Mouse (Mus musculus) hindbrain, embryonic 14.5 days (tissue): ENCODE measurements around the gene Kcnk13. TPM values are rescaled to one million over a fixed set of nuclear protein-coding genes. Genes with fewer than 3 reads are reported as not detected.

Source experiments
- ATAC-seq: fragments of 200-750 bp; cut with Nextera tagmentation; 2 replicates; pipeline ENCODE4 v1.8.0; 2017; ENCODE audit warnings: moderate number of reproducible peaks, mild to moderate bottlenecking, moderate TSS enrichment, moderate library complexity; ENCODE audit not compliant: low FRiP score
- DNase-seq: peaks from one replicate; pipeline ENCODE4 v3.0.0-alpha.2; 2015; ENCODE audit warnings: low spot score
- H3K27ac ChIP-seq: fragments of 300-500 bp; sonication (generic); 2 replicates; pipeline ENCODE4 v1.5.1; 2014; ENCODE audit warnings: mild to moderate bottlenecking, moderate library complexity
- H3K27me3 ChIP-seq: fragments of 300-500 bp; sonication (generic); 2 replicates; pipeline ENCODE4 v1.6.1; 2014; ENCODE audit warnings: mild to moderate bottlenecking, low read length, mixed read lengths; ENCODE audit not compliant: control insufficient read depth, insufficient read depth
- H3K36me3 ChIP-seq: fragments of 300-500 bp; sonication (generic); replicated peaks from 2 replicates; pipeline ENCODE4 v1.6.1; 2014; ENCODE audit not compliant: control insufficient read depth, insufficient read depth
- H3K4me1 ChIP-seq: fragments of 300-500 bp; sonication (generic); replicated peaks from 2 replicates; pipeline ENCODE4 v1.6.1; 2014; ENCODE audit warnings: antibody characterized with exemption, low read length, mixed read lengths; ENCODE audit not compliant: control insufficient read depth, insufficient read depth
- H3K4me2 ChIP-seq: fragments of 300-500 bp; sonication (generic); replicated peaks from 2 replicates; pipeline ENCODE4 v1.6.1; 2014; ENCODE audit warnings: mild to moderate bottlenecking, moderate library complexity
- H3K4me3 ChIP-seq: fragments of 300-500 bp; sonication (generic); replicated peaks from 2 replicates; pipeline ENCODE4 v1.5.1; 2014; ENCODE audit warnings: mild to moderate bottlenecking, low read length
- H3K9ac ChIP-seq: fragments of 300-500 bp; sonication (generic); 2 replicates; pipeline ENCODE4 v1.6.1; 2014
- H3K9me3 ChIP-seq: fragments of 300-500 bp; sonication (generic); 2 replicates; pipeline ENCODE4 v1.6.1; 2016; ENCODE audit warnings: low read length; ENCODE audit not compliant: control insufficient read depth
- WGBS: fragments of 180-500 bp; shearing (Covaris S2); extraction: QIAGEN DNeasy Blood & Tissue Kit; methylation state at CpG from one replicate; pipeline ENCODE4 v1.1.7; 2014; 5-methylcytosine and 5-hydroxymethylcytosine counted together
- polyA plus RNA-seq: library from polyadenylated mRNA; unstranded; fragments of >200 nt; fragmentation: Nextera tagmentation; extraction: Ambion mirVana; gene quantifications from 2 replicates; pipeline ENCODE4 v1.2.1, GENCODE M21; 2014

Gene Kcnk13
- polyA plus RNA-seq, 1 experiment from 2014 or later = 0.80 TPM

- Histone ChIP-seq H3K9me3 (no peaks in the 10 kb centered on the region), H3K27me3 (no peaks in the 10 kb centered on the region), H3K36me3 (no peaks in the 10 kb centered on the region), H3K4me3 (no peak overlapping the region), H3K4me1 (0 out of 2 replicates have a peak, but pooled peaks cover 3% of the 10 kb centered on the region), H3K27ac (no peak overlapping the region), H3K9ac (no peak overlapping the region), H3K4me2 (no peak overlapping the region)
- ATAC-seq (no peak), DNase-seq (no peak)
- WGBS = 53% methylated on average over 11 of the region's 11 CpGs
These were observed 61.4 kb downstream of the Kcnk13 start for GRCm38 (mm10) chr12:100025675-100026074.

DNA sequence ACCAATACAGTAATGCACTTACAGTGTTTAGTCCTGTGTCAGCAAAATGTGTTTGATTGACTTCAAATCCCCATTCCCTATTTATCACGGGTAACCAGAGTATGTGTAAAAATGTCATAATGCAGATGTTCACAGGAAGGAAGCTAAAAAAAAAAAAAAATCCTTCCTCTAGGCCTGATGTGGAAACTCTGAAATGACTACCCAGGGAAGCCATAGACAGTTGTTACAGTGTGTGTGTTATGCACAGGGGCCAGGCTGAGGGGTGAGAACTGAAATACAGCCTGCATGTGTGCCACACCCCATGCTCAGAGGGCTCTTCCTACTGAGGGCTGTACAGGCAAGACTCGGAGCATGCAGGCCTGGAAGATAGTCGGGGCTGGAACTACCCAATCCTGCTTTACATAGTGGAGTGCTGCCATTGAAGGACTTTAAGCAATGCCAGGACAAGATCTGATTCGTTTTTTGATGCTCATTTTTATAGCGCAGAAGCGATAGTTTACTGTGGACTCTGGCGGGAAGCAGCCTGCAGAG, 62.5 kb downstream of the Kcnk13 start:
- WGBS = 87% methylated on average over 7 of the region's 7 CpGs
- H3K4me1 ChIP-seq = 0 out of 2 replicates have a peak, but pooled peaks cover 3% of the 10 kb centered on the region
- H3K36me3 ChIP-seq = no peaks in the 10 kb centered on the region
- no peaks in the 10 kb centered on the region for H3K27me3 ChIP-seq
- ATAC-seq = no peak
- H3K27ac ChIP-seq = no peak overlapping the region
- H3K4me2 ChIP-seq = no peak overlapping the region
- no peaks in the 10 kb centered on the region for H3K9me3 ChIP-seq
- no peak overlapping the region for H3K4me3 ChIP-seq
- H3K9ac ChIP-seq = no peak overlapping the region
- DNase-seq = no peak

GRCm38 (mm10) chr12:100027281-100027680, 63.0 kb downstream of the Kcnk13 start:
- Histone ChIP-seq H3K9me3 (no peaks in the 10 kb centered on the region), H3K36me3 (no peaks in the 10 kb centered on the region), H3K4me1 (0 out of 2 replicates have a peak, but pooled peaks cover 3% of the 10 kb centered on the region), H3K4me2 (no peak overlapping the region), H3K27me3 (no peaks in the 10 kb centered on the region), H3K27ac (no peak overlapping the region), H3K4me3 (no peak overlapping the region), H3K9ac (no peak overlapping the region)
- 85% methylated on average over 7 of the region's 7 CpGs for WGBS
- DNase-seq (no peak), ATAC-seq (no peak)

GRCm38 (mm10) chr12:100031681-100032080, 67.4 kb downstream of the Kcnk13 start:
- Histone ChIP-seq H3K4me1 (no peaks in the 10 kb centered on the region), H3K27ac (no peak overlapping the region), H3K4me2 (no peak overlapping the region), H3K9me3 (no peaks in the 10 kb centered on the region), H3K9ac (no peak overlapping the region), H3K36me3 (no peaks in the 10 kb centered on the region), H3K4me3 (no peak overlapping the region), H3K27me3 (no peaks in the 10 kb centered on the region)
- no peak for ATAC-seq
- WGBS = 89% methylated on average over 5 of the region's 5 CpGs
- DNase-seq = no peak

DNA sequence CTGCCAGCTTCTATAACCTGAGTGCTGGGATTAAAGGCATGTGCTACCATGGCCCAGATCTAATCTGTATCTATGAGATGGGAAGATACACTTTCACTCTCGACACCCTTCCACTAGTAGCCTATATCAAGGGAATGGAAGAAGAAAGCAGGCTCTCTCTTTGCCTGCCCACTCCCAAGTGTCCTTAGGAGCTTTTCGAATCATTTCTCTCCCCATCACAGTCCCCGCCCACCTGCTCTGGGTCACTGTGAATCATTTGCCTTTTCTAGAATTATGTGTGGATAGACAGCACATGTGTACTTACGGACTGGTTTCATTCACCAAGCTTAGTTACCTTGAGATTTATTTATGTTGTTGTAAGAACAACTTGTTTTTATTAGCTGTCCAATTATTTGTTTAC, 68.2 kb downstream of the Kcnk13 start:
- H3K9ac ChIP-seq = no peak overlapping the region
- no peaks in the 10 kb centered on the region for H3K36me3 ChIP-seq
- H3K27me3 ChIP-seq = no peaks in the 10 kb centered on the region
- H3K4me3 ChIP-seq = no peak overlapping the region
- ATAC-seq (no peak), DNase-seq (no peak)
- no peaks in the 10 kb centered on the region for H3K9me3 ChIP-seq
- WGBS = 87% methylated on average over 4 of the region's 4 CpGs
- H3K4me1 ChIP-seq = no peaks in the 10 kb centered on the region
- H3K27ac ChIP-seq = no peak overlapping the region
- no peak overlapping the region for H3K4me2 ChIP-seq

GRCm38 (mm10) chr12:100038741-100039262, 74.5 kb downstream of the Kcnk13 start:
- DNase-seq = no peak

DNA sequence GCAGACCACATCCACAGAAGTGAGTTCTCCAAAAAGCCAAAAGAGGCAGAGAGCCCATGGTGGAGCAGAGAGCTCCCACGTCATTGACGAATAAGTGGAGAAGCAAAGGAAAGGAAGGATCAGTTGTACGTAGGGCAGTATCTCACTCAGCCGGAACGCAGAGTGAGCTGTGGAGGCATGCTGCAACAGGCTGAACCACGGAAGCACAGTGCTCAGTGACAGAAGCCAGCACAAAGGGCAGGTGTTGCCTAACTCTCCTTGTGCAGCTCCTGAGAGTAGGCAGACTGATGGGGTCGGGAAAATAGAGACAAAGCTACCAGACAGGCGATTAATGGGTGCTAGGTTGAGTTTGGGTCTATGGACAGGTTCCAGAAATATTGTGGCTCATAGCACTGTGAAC, 77.8 kb downstream of the Kcnk13 start:
- DNase-seq = no peak
- H3K27me3 ChIP-seq = no peaks in the 10 kb centered on the region
- WGBS = 82% methylated on average over 8 of the region's 8 CpGs
- no peak overlapping the region for H3K27ac ChIP-seq
- H3K9ac ChIP-seq = no peak overlapping the region
- H3K4me3 ChIP-seq = no peak overlapping the region
- no peak for ATAC-seq
- no peak overlapping the region for H3K4me2 ChIP-seq
- H3K36me3 ChIP-seq = no peaks in the 10 kb centered on the region
- H3K9me3 ChIP-seq = no peaks in the 10 kb centered on the region
- H3K4me1 ChIP-seq = no peaks in the 10 kb centered on the region

More at GRCm38 (mm10) chr12:100038741-100039262, 74.5 kb downstream of the Kcnk13 start:
- Histone ChIP-seq H3K36me3 (no peaks in the 10 kb centered on the region), H3K4me2 (no peak overlapping the region), H3K4me3 (no peak overlapping the region), H3K27ac (no peak overlapping the region), H3K9me3 (no peaks in the 10 kb centered on the region), H3K9ac (no peak overlapping the region), H3K4me1 (no peaks in the 10 kb centered on the region), H3K27me3 (no peaks in the 10 kb centered on the region)
- WGBS = 93% methylated on average over 5 of the region's 5 CpGs
- no peak for ATAC-seq

DNA sequence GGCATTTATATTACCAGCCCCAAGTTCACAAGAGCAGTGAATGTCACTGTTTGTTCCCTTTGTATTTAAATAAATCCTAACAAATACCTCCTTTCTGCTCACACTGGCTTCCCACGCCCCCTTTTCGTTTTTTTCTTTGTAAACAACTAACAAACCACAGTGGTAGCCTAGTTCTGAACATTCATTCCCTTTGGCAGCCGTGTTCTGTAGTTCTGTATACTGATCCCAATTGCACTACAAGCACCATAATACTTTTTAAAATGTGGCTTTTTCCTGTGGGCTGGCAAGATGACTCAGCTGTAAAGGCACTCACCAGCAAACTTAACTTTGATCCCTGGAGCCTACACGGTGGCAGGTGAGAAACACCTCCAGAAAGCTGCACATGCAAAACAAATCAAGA, 80.4 kb downstream of the Kcnk13 start:
- no peaks in the 10 kb centered on the region for H3K4me1 ChIP-seq
- no peak for ATAC-seq
- H3K27ac ChIP-seq = no peak overlapping the region
- H3K36me3 ChIP-seq = no peaks in the 10 kb centered on the region
- WGBS = 72% methylated on average over 4 of the region's 4 CpGs
- DNase-seq = no peak
- no peaks in the 10 kb centered on the region for H3K27me3 ChIP-seq
- H3K4me2 ChIP-seq = no peak overlapping the region
- no peak overlapping the region for H3K4me3 ChIP-seq
- H3K9ac ChIP-seq = no peak overlapping the region
- H3K9me3 ChIP-seq = 0 out of 2 replicates have a peak, but pooled peaks cover 5% of the 10 kb centered on the region

- Histone ChIP-seq H3K9ac (no peak overlapping the region), H3K4me2 (no peak overlapping the region), H3K4me1 (no peaks in the 10 kb centered on the region), H3K27ac (no peak overlapping the region), H3K36me3 (no peaks in the 10 kb centered on the region), H3K27me3 (no peaks in the 10 kb centered on the region), H3K4me3 (no peak overlapping the region), H3K9me3 (0 out of 2 replicates have a peak, but pooled peaks cover 5% of the 10 kb centered on the region)
- 61% methylated on average over 7 of the region's 7 CpGs for WGBS
- ATAC-seq (no peak), DNase-seq (no peak)
These were observed 86.3 kb downstream of the Kcnk13 start for GRCm38 (mm10) chr12:100050552-100050951.

DNA sequence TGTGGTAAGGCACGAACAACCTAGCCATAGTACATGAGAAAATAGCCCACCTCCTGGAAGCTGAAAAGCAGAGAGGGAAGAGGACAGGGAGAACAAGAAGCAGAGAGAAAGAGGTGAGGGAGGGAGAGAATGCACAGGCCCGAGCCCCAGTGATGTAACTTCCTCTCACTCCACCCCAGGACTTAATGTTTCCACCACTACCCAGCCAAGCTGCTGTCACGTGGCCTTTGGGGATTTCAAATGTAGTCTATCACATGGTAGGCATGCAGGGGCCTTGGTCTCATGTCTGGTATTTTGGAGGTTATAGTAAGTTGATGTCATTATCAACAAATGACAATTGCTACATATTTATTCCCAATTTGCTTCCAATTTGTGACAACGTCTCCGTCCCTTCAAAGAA, 89.3 kb downstream of the Kcnk13 start:
- Histone ChIP-seq H3K9me3 (no peaks in the 10 kb centered on the region), H3K4me3 (no peak overlapping the region), H3K4me1 (no peaks in the 10 kb centered on the region), H3K4me2 (no peak overlapping the region), H3K36me3 (no peaks in the 10 kb centered on the region), H3K9ac (no peak overlapping the region), H3K27ac (no peak overlapping the region), H3K27me3 (no peaks in the 10 kb centered on the region)
- WGBS = 79% methylated on average over 5 of the region's 5 CpGs
- DNase-seq (no peak), ATAC-seq (no peak)
